Mouse (Mus musculus): Measurements from ENCODE around the gene Bpnt1.

DNA sequence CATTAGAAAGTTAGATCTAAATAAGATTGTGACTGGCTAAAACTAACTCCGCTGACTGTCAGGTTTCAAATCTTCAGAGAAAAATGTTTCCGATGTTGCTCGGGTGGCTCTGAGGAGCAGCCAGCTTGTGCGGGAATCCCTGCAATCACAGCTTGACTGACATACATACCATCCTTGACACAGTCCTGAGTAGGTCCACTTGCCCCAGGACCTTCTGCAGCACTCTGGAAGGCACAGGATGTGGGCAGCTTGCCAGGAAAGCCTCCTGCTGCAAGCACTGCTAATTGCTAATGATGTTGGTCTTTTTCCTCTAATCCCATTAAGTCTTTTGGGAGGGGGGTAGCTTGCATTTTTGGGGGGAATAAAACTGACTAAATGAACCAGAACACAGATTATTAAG is 46.8 kb upstream of the Bpnt1 start:
- TF ChIP-seq MYOD1 (IDR thresholded peaks at IDR 0.05; ENCODE audit: control insufficient read depth in 1 of 3, insufficient read length in 2 of 3, low read depth in 2 of 3) (no peak), USF1 (IDR thresholded peaks at IDR 0.05; ENCODE audit: low read depth) (no peak)
